Mouse (Mus musculus) E14TG2a.4 (cell line): ENCODE results near the gene Inhbc.

Source experiments
- CTCF ChIP-seq: conservative IDR thresholded peaks from 2 replicates; pipeline ENCODE4 v1.5.1; 2014; ENCODE audit warnings: low read length
- NANOG ChIP-seq: IDR thresholded peaks from 2 replicates; pipeline ENCODE4 v1.6.1; 2014; ENCODE audit warnings: borderline replicate concordance, low read length, mixed read lengths

DNA sequence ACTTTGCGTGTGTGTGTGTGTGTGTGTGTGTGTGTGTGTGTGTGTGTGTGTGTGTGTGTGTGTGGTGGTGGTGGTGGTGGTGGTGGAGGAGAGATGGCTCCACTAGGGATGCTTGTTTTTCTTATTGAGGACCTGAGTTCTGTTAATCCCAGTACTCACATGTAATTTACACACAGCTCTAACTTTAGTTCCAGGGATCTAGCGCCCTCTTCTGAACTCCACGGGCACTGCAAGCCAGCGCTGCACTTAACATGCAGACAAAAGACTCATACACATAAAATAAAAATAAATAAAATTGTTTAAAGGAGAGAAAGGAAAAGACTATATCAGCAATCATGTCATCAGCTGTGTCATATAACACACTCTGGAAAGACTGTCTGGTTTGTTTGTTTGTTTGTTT lies 21.3 kb downstream of the Inhbc start:
- TF ChIP-seq CTCF: peak; percentile 97
- no peak for TF ChIP-seq NANOG
